Mouse (Mus musculus) intestine, postnatal 0 days (tissue): Measurements from ENCODE around the gene Kcnn3. TPM values are rescaled to one million over a fixed set of nuclear protein-coding genes. Genes with fewer than 3 reads are reported as not detected.

Experiments used
- ATAC-seq: fragments of 200-750 bp; cut with Nextera tagmentation; 2 replicates; pipeline ENCODE4 v1.8.0; 2017; ENCODE audit warnings: mild to moderate bottlenecking, moderate TSS enrichment, moderate library complexity
- H3K27ac ChIP-seq: fragments of 300-500 bp; sonication (generic); 2 replicates; pipeline ENCODE4 v1.5.1; 2014; ENCODE audit warnings: mild to moderate bottlenecking, low read depth, low read length, moderate library complexity
- H3K27me3 ChIP-seq: fragments of 300-500 bp; sonication (generic); replicated peaks from 2 replicates; pipeline ENCODE4 v1.6.1; 2014; ENCODE audit warnings: low read length, mixed read lengths; ENCODE audit not compliant: control insufficient read depth, insufficient read depth
- H3K36me3 ChIP-seq: fragments of 300-500 bp; sonication (generic); 2 replicates; pipeline ENCODE4 v1.6.1; 2014; ENCODE audit warnings: mild to moderate bottlenecking, moderate library complexity; ENCODE audit not compliant: control insufficient read depth, insufficient read depth
- H3K4me1 ChIP-seq: fragments of 300-500 bp; sonication (generic); replicated peaks from 2 replicates; pipeline ENCODE4 v1.6.1; 2014; ENCODE audit warnings: antibody characterized with exemption, low read length, mixed read lengths; ENCODE audit not compliant: control insufficient read depth, insufficient read depth
- H3K4me2 ChIP-seq: fragments of 300-500 bp; sonication (generic); replicated peaks from 2 replicates; pipeline ENCODE4 v1.6.1; 2014; ENCODE audit warnings: low read depth, mild to moderate bottlenecking, moderate library complexity
- H3K4me3 ChIP-seq: fragments of 300-500 bp; sonication (generic); 2 replicates; pipeline ENCODE4 v1.5.1; 2014; ENCODE audit warnings: low read depth, low read length
- H3K9ac ChIP-seq: fragments of 300-500 bp; sonication (generic); 2 replicates; pipeline ENCODE4 v1.6.1; 2014; ENCODE audit warnings: mild to moderate bottlenecking, low read depth, low read length
- H3K9me3 ChIP-seq: fragments of 300-500 bp; sonication (generic); 2 replicates; pipeline ENCODE4 v1.6.1; 2016; ENCODE audit warnings: mixed run types; ENCODE audit not compliant: control insufficient read depth
- CTCF ChIP-seq: sonication (generic); IDR thresholded peaks from 2 replicates; pipeline ENCODE4 v1.5.1; 2016; ENCODE audit warnings: low read depth, mild to moderate bottlenecking, control low read depth, antibody characterized with exemption, moderate library complexity
- WGBS: fragments of 180-500 bp; shearing (Covaris S2); extraction: QIAGEN DNeasy Blood & Tissue Kit; methylation state at CpG from one replicate; pipeline ENCODE4 v1.1.7; 2014; 5-methylcytosine and 5-hydroxymethylcytosine counted together
- polyA plus RNA-seq: library from polyadenylated mRNA; unstranded; fragments of >200 nt; fragmentation: Nextera tagmentation; extraction: Ambion mirVana; gene quantifications from 2 replicates; pipeline ENCODE4 v1.2.1, GENCODE M21; 2015

Kcnn3 gene
- polyA plus RNA-seq, 1 experiment from 2014 or later, result 4.6 TPM

DNA sequence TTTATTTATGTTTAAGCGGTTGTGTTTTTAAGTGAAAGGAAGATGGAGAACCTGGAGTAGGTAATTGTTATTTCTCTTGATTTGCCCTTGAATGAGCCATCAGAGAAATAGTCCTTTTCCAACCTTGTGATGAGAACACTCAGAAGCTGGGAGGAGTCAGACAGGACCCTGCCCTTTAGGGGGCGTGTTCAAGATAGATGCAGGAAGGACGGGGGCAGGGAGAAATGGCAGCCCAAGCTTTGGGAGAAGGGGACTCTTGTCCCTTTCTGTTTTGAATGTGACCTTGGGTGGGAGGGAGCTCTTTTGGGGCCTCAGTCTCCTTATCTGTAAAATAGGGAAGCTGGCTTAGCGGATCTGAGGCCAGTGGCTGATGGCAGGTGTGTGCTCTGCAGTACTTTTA is 34.0 kb downstream of the Kcnn3 start:
- Histone ChIP-seq H3K4me1 (no peaks in the 10 kb centered on the region), H3K9ac (no peak overlapping the region), H3K36me3 (no peaks in the 10 kb centered on the region), H3K4me2 (no peak overlapping the region), H3K9me3 (no peaks in the 10 kb centered on the region), H3K27ac (no peak overlapping the region), H3K27me3 (no peaks in the 10 kb centered on the region), H3K4me3 (no peak overlapping the region)
- no peak for ATAC-seq
- no peak for TF ChIP-seq CTCF
- 73% methylated on average over 4 of the region's 4 CpGs for WGBS

DNA sequence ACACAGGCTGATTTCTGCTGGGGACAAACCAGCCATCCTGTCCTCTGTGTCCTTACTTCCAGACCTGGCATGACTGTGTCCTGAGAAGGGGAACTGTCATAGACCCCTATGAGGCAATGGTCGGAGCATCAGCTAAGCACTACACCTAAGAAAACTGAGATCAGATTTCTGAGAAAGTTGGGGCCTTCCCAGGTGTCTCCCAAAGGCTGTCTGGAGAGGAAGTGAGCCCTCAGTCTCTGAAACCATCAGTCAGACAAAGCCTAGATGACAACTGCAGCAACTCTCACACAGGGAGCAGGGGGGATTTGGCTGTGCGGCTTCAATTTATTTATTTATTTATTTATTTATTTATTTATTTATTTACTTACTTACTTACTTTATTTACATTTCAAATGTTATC is 34.6 kb downstream of the Kcnn3 start:
- H3K9me3 ChIP-seq, result no peaks in the 10 kb centered on the region
- no peak for ATAC-seq
- no peak for TF ChIP-seq CTCF

GRCm38 (mm10) chr3:89557811-89558210 is 37.8 kb downstream of the Kcnn3 start:
- Histone ChIP-seq H3K27ac (no peak overlapping the region), H3K9me3 (no peaks in the 10 kb centered on the region), H3K4me3 (no peak overlapping the region), H3K9ac (no peak overlapping the region), H3K36me3 (no peaks in the 10 kb centered on the region), H3K4me1 (no peaks in the 10 kb centered on the region), H3K4me2 (no peak overlapping the region), H3K27me3 (no peaks in the 10 kb centered on the region)
- no peak for TF ChIP-seq CTCF
- WGBS, result 74% methylated on average over 5 of the region's 5 CpGs
- ATAC-seq, result no peak

More for the DNA sequence above, 34.6 kb downstream of the Kcnn3 start:
- Histone ChIP-seq H3K9ac (no peak overlapping the region), H3K4me3 (no peak overlapping the region), H3K27me3 (no peaks in the 10 kb centered on the region), H3K4me2 (no peak overlapping the region), H3K36me3 (no peaks in the 10 kb centered on the region), H3K27ac (no peak overlapping the region), H3K4me1 (no peaks in the 10 kb centered on the region)
- WGBS, result 81% methylated on average over 2 of the region's 2 CpGs

DNA sequence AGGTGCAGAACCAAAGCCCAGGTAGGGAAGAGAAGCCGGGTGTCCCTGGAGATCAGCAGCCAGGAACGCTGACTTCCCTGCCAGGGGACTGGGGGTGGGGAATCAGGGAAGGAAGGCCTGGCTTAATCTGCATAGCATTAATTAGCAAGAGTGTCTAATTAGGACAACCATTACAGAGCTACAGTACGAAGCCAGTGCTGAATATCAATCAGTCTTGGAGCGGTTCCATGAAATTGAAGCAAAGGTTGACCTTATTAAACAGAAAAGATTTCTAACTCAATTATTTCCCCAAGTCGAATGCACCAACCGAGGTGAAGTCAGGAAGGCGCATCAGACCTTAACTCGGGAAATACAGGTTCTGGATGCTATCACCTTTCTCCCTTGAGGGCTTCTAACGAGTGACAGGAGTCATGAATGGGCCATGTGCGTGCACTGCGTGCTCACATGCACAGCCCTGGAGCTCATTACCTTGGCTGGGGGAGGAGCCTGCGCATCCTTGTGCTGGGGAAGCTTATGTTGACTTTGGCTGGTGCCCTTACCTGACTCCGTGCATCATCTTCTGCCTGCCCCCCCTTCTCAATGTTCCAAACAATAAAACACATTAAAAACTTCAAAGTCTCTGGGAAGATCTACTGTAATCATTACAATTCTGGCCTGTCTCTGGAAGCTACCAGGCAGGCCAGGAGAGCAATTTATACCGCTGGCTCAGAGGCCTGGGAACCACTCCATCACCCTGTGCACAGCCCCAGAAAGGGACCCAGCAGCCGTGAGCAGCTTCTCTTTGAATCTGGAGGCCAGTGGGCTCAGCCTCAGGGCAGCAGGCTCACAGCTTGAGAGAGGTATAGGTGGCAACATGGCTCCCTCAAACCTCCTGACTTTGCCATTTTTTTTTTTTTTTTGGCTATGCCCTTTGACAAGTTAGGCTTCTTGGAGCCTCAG is 39.3 kb downstream of the Kcnn3 start:
- H3K9me3 ChIP-seq, result no peaks in the 10 kb centered on the region
- TF ChIP-seq CTCF, result no peak
- H3K4me2 ChIP-seq, result no peak overlapping the region
- H3K4me1 ChIP-seq, result no peaks in the 10 kb centered on the region
- 62% methylated on average over 15 of the region's 15 CpGs for WGBS
- H3K36me3 ChIP-seq, result no peaks in the 10 kb centered on the region
- no peak overlapping the region for H3K27ac ChIP-seq
- no peak for ATAC-seq
- H3K27me3 ChIP-seq, result no peaks in the 10 kb centered on the region
- H3K9ac ChIP-seq, result no peak overlapping the region
- no peak overlapping the region for H3K4me3 ChIP-seq

GRCm38 (mm10) chr3:89561386-89561785 is 41.4 kb downstream of the Kcnn3 start:
- no peaks in the 10 kb centered on the region for H3K4me1 ChIP-seq
- WGBS, result 87% methylated on average over 6 of the region's 6 CpGs
- H3K4me2 ChIP-seq, result no peak overlapping the region
- no peak for TF ChIP-seq CTCF
- no peak overlapping the region for H3K27ac ChIP-seq
- H3K9ac ChIP-seq, result no peak overlapping the region
- H3K4me3 ChIP-seq, result no peak overlapping the region
- no peaks in the 10 kb centered on the region for H3K27me3 ChIP-seq
- H3K36me3 ChIP-seq, result no peaks in the 10 kb centered on the region
- ATAC-seq, result no peak
- no peaks in the 10 kb centered on the region for H3K9me3 ChIP-seq

GRCm38 (mm10) chr3:89565371-89565770 is 45.4 kb downstream of the Kcnn3 start:
- ATAC-seq, result no peak
- 56% methylated on average over 5 of the region's 5 CpGs for WGBS
- Histone ChIP-seq H3K9ac (no peak overlapping the region), H3K9me3 (no peaks in the 10 kb centered on the region), H3K36me3 (no peaks in the 10 kb centered on the region), H3K4me1 (no peaks in the 10 kb centered on the region), H3K4me3 (no peak overlapping the region), H3K4me2 (no peak overlapping the region), H3K27me3 (no peaks in the 10 kb centered on the region), H3K27ac (no peak overlapping the region)
- no peak for TF ChIP-seq CTCF
